Mouse (Mus musculus): ENCODE results near the gene Fbxo17. TPM values are rescaled to one million over a fixed set of nuclear protein-coding genes. Genes with fewer than 3 reads are reported as not detected.

The Fbxo17 gene
- total and polyA plus RNA-seq, 2 experiments = 0.46 to 0.53 TPM

DNA sequence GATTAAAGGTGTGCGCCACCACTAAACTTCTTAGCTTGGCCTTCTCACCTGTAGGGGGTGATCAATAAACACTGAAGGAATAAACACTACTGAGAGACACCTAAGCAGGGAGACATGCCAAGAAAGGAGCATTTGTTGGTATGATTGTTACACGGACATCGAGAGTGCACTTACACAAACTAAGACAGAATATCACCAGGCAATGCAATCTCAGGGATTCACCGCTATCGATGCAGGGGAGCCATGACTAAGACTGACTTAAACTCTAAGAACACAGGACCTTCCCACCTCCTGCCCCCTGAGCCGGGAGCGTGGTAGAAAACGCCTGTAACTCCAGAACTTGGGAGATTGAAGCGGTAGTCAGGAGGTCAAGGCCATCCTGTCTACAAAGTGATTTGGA lies 24.3 kb downstream of the Fbxo17 start:
- Histone ChIP-seq H3K36me3 (ENCODE audit: control insufficient read depth, insufficient read depth, low read length) (no peaks in the 10 kb centered on the region), H3K9ac (ENCODE audit: low read depth, low read length) (peak overlapping the region; percentile 85), H3K4me1 (ENCODE audit: control insufficient read depth, insufficient read depth, low read length) (peaks cover 4% of the 10 kb centered on the region), H3K4me3 (ENCODE audit: insufficient read depth, low read depth, low read length) (peak overlapping the region; percentile 82), H3K27me3 (ENCODE audit: control insufficient read depth, insufficient read depth, low read length) (no peaks in the 10 kb centered on the region), H3K27ac (replicated peaks; ENCODE audit: insufficient read depth, low read depth, low read length) (peak overlapping the region; percentile 67), H3K79me2 (ENCODE audit: control insufficient read depth, insufficient read depth, low read length) (no peaks in the 10 kb centered on the region)
- DNase-seq (ENCODE audit: extremely low read depth, low read depth, low spot score) = peak; percentile 40
- WGBS = 15% methylated on average over 9 of the region's 9 CpGs
- TF ChIP-seq POLR2A (IDR thresholded peaks at IDR 0.05; ENCODE audit: extremely low read depth, insufficient read depth, low read length) (no peak), CTCF (IDR thresholded peaks at IDR 0.05; ENCODE audit: low read depth, low read length) (no peak)

DNA sequence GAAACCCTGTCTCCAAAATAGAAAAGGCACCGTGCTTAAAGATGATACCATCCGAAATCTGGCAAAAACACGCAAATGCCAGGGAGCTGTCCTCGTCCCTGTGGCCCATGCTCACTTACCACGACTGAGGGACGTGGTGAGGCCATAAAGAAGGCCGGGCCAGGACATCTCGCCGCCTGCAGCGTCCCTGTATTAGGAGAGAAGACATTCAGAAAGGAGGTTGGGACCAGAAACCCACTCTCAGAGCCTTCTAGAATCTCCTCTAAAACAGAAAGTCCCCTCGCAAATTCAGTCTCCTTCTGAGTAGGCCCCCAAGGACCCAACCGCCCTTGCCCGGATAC lies 24.7 kb downstream of the Fbxo17 start:
- TF ChIP-seq CTCF (IDR thresholded peaks at IDR 0.05; ENCODE audit: low read depth, low read length) = no peak
- no peak for TF ChIP-seq POLR2A (IDR thresholded peaks at IDR 0.05; ENCODE audit: extremely low read depth, insufficient read depth, low read length)
- WGBS = under 1% methylated on average over 13 of the region's 13 CpGs

DNA sequence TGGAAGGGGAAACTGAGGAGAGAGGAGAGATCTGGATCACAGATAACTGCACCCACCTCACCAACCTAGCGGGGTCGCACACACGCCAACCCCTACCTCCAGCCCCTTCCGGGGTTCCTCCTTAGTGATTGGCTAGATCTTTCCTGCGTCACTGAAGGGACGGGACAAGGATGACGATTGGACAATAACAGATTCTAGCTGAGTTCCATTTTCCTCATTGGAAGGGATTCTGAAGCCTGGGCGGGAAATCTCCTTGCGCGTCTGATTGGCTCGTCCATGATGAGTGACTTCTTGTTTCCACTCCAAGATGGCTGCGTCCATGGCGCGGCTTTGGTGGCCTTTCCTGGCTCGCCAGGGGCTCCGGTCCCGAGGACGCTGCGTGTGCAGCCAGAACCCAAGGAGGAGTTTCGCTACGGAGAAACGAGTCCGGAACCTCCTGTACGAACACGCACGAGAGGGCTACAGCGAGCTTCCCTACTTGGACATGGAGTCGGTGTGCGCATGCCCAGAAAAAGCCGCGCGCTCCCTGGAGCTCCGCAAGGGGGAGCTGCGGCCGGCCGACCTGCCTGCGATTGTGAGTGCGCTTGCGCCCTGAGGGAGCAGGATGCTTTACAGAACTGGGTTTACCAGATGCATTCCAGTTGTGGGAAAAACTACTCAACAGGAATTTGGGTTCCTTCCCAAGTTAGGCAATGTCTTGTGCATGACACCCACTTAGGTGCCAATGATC lies 25.3 kb downstream of the Fbxo17 start, which contains the start of the genes Mrps12 and Sars2:
Gene Mrps12, minus strand, starts transcription at position 112 of the 730 bp plus-strand sequence.
Gene Sars2, plus strand, starts transcription at position 284 of the 730 bp plus-strand sequence.
- DNase-seq (ENCODE audit: extremely low read depth, low read depth, low spot score) = peak; percentile 96
- Histone ChIP-seq H3K9ac (ENCODE audit: low read depth, low read length) (peak within 1 kb of the TSS; percentile 85), H3K27ac (replicated peaks; ENCODE audit: insufficient read depth, low read depth, low read length) (peak within 1 kb of the TSS; percentile 88), H3K4me3 (ENCODE audit: insufficient read depth, low read depth, low read length) (peak within 1 kb of the TSS; percentile 82), H3K4me1 (ENCODE audit: control insufficient read depth, insufficient read depth, low read length) (peaks cover 4% of the 10 kb centered on the region), H3K79me2 (ENCODE audit: control insufficient read depth, insufficient read depth, low read length) (no peaks in the 10 kb centered on the region), H3K36me3 (ENCODE audit: control insufficient read depth, insufficient read depth, low read length) (no peaks in the 10 kb centered on the region), H3K27me3 (ENCODE audit: control insufficient read depth, insufficient read depth, low read length) (no peaks in the 10 kb centered on the region)
- under 1% methylated on average over 39 of the region's 39 CpGs for WGBS
- peak; percentile 84 for TF ChIP-seq CTCF (IDR thresholded peaks at IDR 0.05; ENCODE audit: low read depth, low read length)
- peak; percentile 62; the same call in 1 of the 2 replicates for TF ChIP-seq POLR2A (IDR thresholded peaks at IDR 0.05; ENCODE audit: extremely low read depth, insufficient read depth, low read length)

More for the DNA sequence above, 24.7 kb downstream of the Fbxo17 start:
- Histone ChIP-seq H3K4me1 (ENCODE audit: control insufficient read depth, insufficient read depth, low read length) (peaks cover 4% of the 10 kb centered on the region), H3K79me2 (ENCODE audit: control insufficient read depth, insufficient read depth, low read length) (no peaks in the 10 kb centered on the region), H3K36me3 (ENCODE audit: control insufficient read depth, insufficient read depth, low read length) (no peaks in the 10 kb centered on the region), H3K4me3 (ENCODE audit: insufficient read depth, low read depth, low read length) (peak overlapping the region; percentile 82), H3K9ac (ENCODE audit: low read depth, low read length) (peak overlapping the region; percentile 85), H3K27me3 (ENCODE audit: control insufficient read depth, insufficient read depth, low read length) (no peaks in the 10 kb centered on the region), H3K27ac (replicated peaks; ENCODE audit: insufficient read depth, low read depth, low read length) (peak overlapping the region; percentile 67)
- DNase-seq (ENCODE audit: extremely low read depth, low read depth, low spot score) = no peak

DNA sequence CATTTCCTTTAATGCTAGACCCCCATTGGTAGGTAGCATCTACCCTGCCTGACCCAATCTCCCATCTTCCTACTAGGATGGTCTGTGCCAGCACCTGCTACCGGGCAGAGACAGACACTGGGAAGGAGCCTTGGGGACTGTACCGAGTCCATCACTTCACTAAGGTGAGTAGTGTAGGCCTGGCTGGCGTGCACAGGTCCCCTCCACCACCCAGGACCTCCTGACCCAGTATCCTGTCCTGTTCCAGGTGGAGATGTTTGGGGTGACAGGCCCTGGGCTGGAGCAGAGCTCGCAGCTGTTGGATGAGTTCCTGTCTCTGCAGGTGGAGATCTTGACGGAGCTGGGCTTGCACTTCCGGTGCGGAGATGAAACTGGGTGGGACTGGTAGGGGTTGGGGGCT lies 33.3 kb downstream of the Fbxo17 start:
- Histone ChIP-seq H3K36me3 (ENCODE audit: control insufficient read depth, insufficient read depth, low read length) (no peaks in the 10 kb centered on the region), H3K27me3 (ENCODE audit: control insufficient read depth, insufficient read depth, low read length) (no peaks in the 10 kb centered on the region), H3K27ac (replicated peaks; ENCODE audit: insufficient read depth, low read depth, low read length) (no peak overlapping the region), H3K4me1 (ENCODE audit: control insufficient read depth, insufficient read depth, low read length) (no peaks in the 10 kb centered on the region), H3K4me3 (ENCODE audit: insufficient read depth, low read depth, low read length) (no peak overlapping the region), H3K79me2 (ENCODE audit: control insufficient read depth, insufficient read depth, low read length) (no peaks in the 10 kb centered on the region), H3K9ac (ENCODE audit: low read depth, low read length) (no peak overlapping the region)
- DNase-seq (ENCODE audit: extremely low read depth, low read depth, low spot score) = no peak
- WGBS = 96% methylated on average over 7 of the region's 7 CpGs
- TF ChIP-seq POLR2A (IDR thresholded peaks at IDR 0.05; ENCODE audit: extremely low read depth, insufficient read depth, low read length) (no peak), CTCF (IDR thresholded peaks at IDR 0.05; ENCODE audit: low read depth, low read length) (no peak)

DNA sequence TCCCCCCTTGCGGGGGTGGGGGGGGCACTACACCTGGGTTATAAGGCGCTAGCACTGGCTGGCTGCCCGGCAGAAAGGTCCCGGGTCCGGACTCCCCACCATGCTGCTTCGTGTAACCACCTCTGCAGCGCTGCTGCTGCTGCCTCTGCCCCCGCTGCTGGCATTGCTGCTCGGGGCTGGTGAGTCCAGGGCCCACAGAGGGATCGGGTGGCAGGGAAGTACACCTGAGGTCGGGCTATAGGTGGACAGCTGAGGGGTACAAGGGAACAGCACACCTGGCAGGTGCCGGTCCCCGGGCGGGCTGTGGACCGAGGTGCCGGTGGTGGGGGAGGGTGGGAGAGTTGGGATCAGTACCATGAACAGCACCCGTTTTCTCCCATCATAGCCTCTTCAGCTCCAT lies 39.5 kb downstream of the Fbxo17 start, which contains the start of gene Ccer2:
Gene Ccer2, plus strand, starts transcription at position 96 of the 400 bp plus-strand sequence.
- Histone ChIP-seq H3K27ac (replicated peaks; ENCODE audit: insufficient read depth, low read depth, low read length) (no peak within 1 kb of the TSS), H3K4me1 (ENCODE audit: control insufficient read depth, insufficient read depth, low read length) (no peaks in the 10 kb centered on the region), H3K9ac (ENCODE audit: low read depth, low read length) (no peak within 1 kb of the TSS), H3K36me3 (ENCODE audit: control insufficient read depth, insufficient read depth, low read length) (peaks cover 3% of the 10 kb centered on the region; the same call in 1 of the 2 replicates), H3K27me3 (ENCODE audit: control insufficient read depth, insufficient read depth, low read length) (no peaks in the 10 kb centered on the region), H3K4me3 (ENCODE audit: insufficient read depth, low read depth, low read length) (no peak within 1 kb of the TSS), H3K79me2 (ENCODE audit: control insufficient read depth, insufficient read depth, low read length) (no peaks in the 10 kb centered on the region)
- no peak for DNase-seq (ENCODE audit: extremely low read depth, low read depth, low spot score)
- 4% methylated on average over 17 of the region's 17 CpGs for WGBS
- no peak for TF ChIP-seq CTCF (IDR thresholded peaks at IDR 0.05; ENCODE audit: low read depth, low read length)
- TF ChIP-seq POLR2A (IDR thresholded peaks at IDR 0.05; ENCODE audit: extremely low read depth, insufficient read depth, low read length) = no peak

DNA sequence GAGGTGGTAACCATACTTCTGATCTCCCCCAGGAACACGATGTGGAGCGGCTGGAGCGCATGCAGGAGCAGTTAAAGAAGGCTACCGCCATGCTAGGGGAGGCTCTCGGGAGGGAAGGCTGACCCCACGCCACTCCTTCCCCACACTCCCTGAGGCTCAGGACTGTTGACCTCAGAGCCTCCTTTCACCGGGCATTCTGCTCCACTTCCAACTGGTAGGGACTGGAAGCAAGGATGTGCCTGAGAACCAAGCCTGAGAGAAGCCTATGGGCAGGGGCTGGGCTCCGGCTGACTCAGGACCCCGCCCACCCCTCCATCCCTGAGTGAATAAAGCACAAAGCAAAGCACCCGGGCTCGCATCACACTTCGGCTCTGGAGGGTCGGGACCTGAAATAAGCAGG lies 42.0 kb downstream of the Fbxo17 start:
- WGBS = 93% methylated on average over 13 of the region's 13 CpGs

More for the DNA sequence above, 42.0 kb downstream of the Fbxo17 start:
- no peak overlapping the region for H3K4me3 ChIP-seq (ENCODE audit: insufficient read depth, low read depth, low read length)
- DNase-seq (ENCODE audit: extremely low read depth, low read depth, low spot score) = no peak
- no peaks in the 10 kb centered on the region for H3K4me1 ChIP-seq (ENCODE audit: control insufficient read depth, insufficient read depth, low read length)
- TF ChIP-seq POLR2A (IDR thresholded peaks at IDR 0.05; ENCODE audit: extremely low read depth, insufficient read depth, low read length) (no peak), CTCF (IDR thresholded peaks at IDR 0.05; ENCODE audit: low read depth, low read length) (no peak)
- no peak overlapping the region for H3K27ac ChIP-seq (replicated peaks; ENCODE audit: insufficient read depth, low read depth, low read length)
- peaks cover 3% of the 10 kb centered on the region; the same call in 1 of the 2 replicates for H3K36me3 ChIP-seq (ENCODE audit: control insufficient read depth, insufficient read depth, low read length)
- no peak overlapping the region for H3K9ac ChIP-seq (ENCODE audit: low read depth, low read length)
- H3K79me2 ChIP-seq (ENCODE audit: control insufficient read depth, insufficient read depth, low read length) = no peaks in the 10 kb centered on the region
- no peaks in the 10 kb centered on the region for H3K27me3 ChIP-seq (ENCODE audit: control insufficient read depth, insufficient read depth, low read length)
